Mouse (Mus musculus) cortical plate, adult 2 months (tissue): Measurements from ENCODE around the gene Zfp772. TPM values are rescaled to one million over a fixed set of nuclear protein-coding genes. Genes with fewer than 3 reads are reported as not detected.
"Not testable (repeated sequence)": the region's sequence is repeated elsewhere in the genome, so short reads cannot be mapped to it uniquely, and the experiment has no call there.

Source experiments
- H3K27ac ChIP-seq: fragments of 200-500 bp; 2 replicates; pipeline ENCODE4 v1.5.1; 2012; ENCODE audit warnings: low read length, control low read depth, inconsistent platforms; ENCODE audit not compliant: insufficient read depth
- H3K4me1 ChIP-seq: fragments of 200-500 bp; 2 replicates; pipeline ENCODE4 v1.6.1; 2011; ENCODE audit warnings: low read length; ENCODE audit not compliant: control insufficient read depth, insufficient read depth
- H3K4me3 ChIP-seq: fragments of 200-500 bp; 2 replicates; pipeline ENCODE4 v1.5.1; 2011; ENCODE audit warnings: mild to moderate bottlenecking, low read length, control low read depth; ENCODE audit not compliant: insufficient read depth
- CTCF ChIP-seq: fragments of 200-500 bp; IDR thresholded peaks from 2 replicates; pipeline ENCODE4 v1.5.1; 2011; ENCODE audit warnings: mild to moderate bottlenecking, control low read depth, low read length; ENCODE audit not compliant: insufficient read depth; ENCODE audit errors: extremely low read depth
- POLR2A ChIP-seq: fragments of 200-500 bp; IDR thresholded peaks from 2 replicates; pipeline ENCODE4 v1.6.1; 2011; ENCODE audit warnings: mild to moderate bottlenecking, low read length, control low read depth; ENCODE audit not compliant: insufficient read depth; ENCODE audit errors: extremely low read depth
- polyA plus RNA-seq: library from polyadenylated mRNA; depleted of rRNA; stranded (reverse); fragments of >200 nt; gene quantifications from 2 replicates; pipeline ENCODE4 v1.2.3, GENCODE M21; 2012; rRNA removed

Gene Zfp772
- polyA plus RNA-seq, result 16.3 and 17.6 TPM in 2 replicates

- not testable (repeated sequence) for H3K4me1 ChIP-seq, H3K27ac ChIP-seq
- H3K4me3 ChIP-seq, result peak within 1 kb of the TSS; percentile 61
Observed at GRCm38 (mm10) chr7:7209313-7210151, at the start of gene Zfp772. Gene Zfp772 (minus strand): TSS chr7:7209998.

DNA sequence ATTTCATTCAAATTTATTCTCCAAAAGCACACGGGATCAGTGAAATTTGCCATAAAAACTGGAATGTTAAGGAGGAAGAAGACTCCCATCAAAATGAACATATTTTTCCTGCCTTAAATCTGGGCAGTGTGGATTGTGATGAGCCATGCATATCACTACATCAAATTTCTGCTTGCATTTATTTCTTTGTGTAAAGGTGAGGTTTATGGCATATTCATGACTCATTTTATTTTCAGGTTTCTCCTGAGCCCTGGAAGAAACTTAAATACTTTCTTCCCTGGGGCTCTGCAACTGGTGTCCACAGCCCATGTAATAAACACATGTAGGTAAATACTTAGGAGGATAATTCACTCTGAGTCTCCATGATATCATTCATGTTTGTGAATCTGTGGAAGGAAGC lies 37.4 kb upstream of the Zfp772 start, which contains the start of gene Vmn2r29:
TSS of gene Vmn2r29 (minus strand) at position 101 of the 400 bp plus-strand sequence.
- not testable (repeated sequence) for H3K4me1 ChIP-seq, H3K4me3 ChIP-seq, H3K27ac ChIP-seq

GRCm38 (mm10) chr7:7188191-7188942 lies 21.4 kb downstream of the Zfp772 start:
- H3K4me3 ChIP-seq, result peak overlapping the region; percentile 49; the same call in 1 of the 2 replicates
- no peak overlapping the region for H3K27ac ChIP-seq
- TF ChIP-seq POLR2A (no peak), CTCF (peak; percentile 66)
- H3K4me1 ChIP-seq, result no peaks in the 10 kb centered on the region

- no peaks in the 10 kb centered on the region for H3K4me1 ChIP-seq
- no peak for TF ChIP-seq POLR2A
- TF ChIP-seq CTCF, result no peak
- peak overlapping the region; percentile 49; the same call in 1 of the 2 replicates for H3K4me3 ChIP-seq
- no peak overlapping the region for H3K27ac ChIP-seq
Observed at GRCm38 (mm10) chr7:7187417-7188190, 22.2 kb downstream of the Zfp772 start.

GRCm38 (mm10) chr7:7185897-7186296 lies 23.9 kb downstream of the Zfp772 start:
- no peak overlapping the region for H3K27ac ChIP-seq
- H3K4me3 ChIP-seq, result no peak overlapping the region
- no peaks in the 10 kb centered on the region for H3K4me1 ChIP-seq
- TF ChIP-seq POLR2A, result no peak
- TF ChIP-seq CTCF, result no peak

DNA sequence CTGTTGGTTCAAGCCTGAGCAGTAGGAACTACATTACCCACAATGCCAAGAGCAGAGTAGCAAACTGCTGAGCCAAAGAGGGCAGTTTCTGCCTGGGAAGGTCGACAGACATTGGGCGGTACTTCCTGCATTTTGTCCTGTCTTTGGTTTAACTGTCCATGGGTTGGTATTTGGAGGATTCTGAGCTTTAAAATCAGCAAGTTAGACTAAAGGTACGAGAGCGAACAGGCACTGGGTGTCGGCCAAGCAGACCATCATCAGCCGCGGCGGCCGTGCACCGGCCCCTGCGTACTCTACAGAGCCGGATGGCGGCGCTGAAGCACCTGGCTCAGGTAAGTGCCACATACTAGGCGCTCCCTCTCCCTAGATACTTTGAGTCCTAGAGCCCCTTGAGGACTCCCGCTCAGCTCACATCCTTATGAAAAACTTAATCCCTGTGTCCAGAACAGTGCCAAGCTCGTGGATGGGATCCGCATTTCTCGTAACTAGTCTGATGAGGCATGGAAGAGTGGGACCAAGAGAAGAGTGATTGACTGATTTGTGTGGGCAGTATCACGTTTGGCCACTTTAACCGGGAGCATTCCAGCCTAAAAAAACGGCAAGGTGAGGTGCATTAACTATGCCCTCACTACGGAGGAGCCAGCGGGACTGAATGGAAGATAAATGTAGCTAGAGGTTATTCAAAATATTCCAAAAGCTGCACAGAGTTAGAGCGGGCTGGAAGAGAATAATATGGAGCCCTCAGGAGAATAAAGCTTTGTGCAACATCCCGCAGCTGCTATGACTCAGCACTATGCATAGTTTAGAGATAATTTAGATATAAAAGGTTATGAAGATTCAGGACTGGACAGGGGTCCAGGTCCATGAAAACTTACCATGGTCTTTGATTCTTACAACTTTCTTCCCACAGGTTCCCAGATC lies 38.3 kb downstream of the Zfp772 start, which contains the start of gene Zfp418:
TSS of gene Zfp418 (plus strand) at position 104 of the 921 bp plus-strand sequence.
- TF ChIP-seq POLR2A (no peak), CTCF (no peak)
- peak within 1 kb of the TSS; percentile 7; the same call in 1 of the 2 replicates for H3K27ac ChIP-seq
- H3K4me3 ChIP-seq, result peak within 1 kb of the TSS; percentile 49
- peaks cover 3% of the 10 kb centered on the region; the same call in 1 of the 2 replicates for H3K4me1 ChIP-seq

Other genes with a start within 250 kb of the Zfp772 start
- gene Aurkc, start 214.7 kb downstream of the Zfp772 start, polyA plus RNA-seq, result 0.23 and 0.29 TPM in 2 replicates
- gene Zfp954, start 88.5 kb downstream of the Zfp772 start, polyA plus RNA-seq, result 14.3 and 15.6 TPM in 2 replicates
- 1.1 and 1.2 TPM in 2 replicates for gene Zfp773, start 73.2 kb downstream of the Zfp772 start, polyA plus RNA-seq
- gene Zfp418, start 38.7 kb downstream of the Zfp772 start, polyA plus RNA-seq, result 2.7 and 2.8 TPM in 2 replicates
- gene Vmn2r29, start 37.3 kb upstream of the Zfp772 start, polyA plus RNA-seq, result 3.9 and 4.7 TPM in 2 replicates
- 8.3 and 9.2 TPM in 2 replicates for gene Gm45844, start 68.3 kb upstream of the Zfp772 start, polyA plus RNA-seq
- 94.9 and 96.7 TPM in 2 replicates for gene Clcn4, start 90.9 kb upstream of the Zfp772 start, polyA plus RNA-seq
- gene Vmn2r30, start 127.6 kb upstream of the Zfp772 start, polyA plus RNA-seq, result 0.02 TPM in 1 of 2 replicates, not detected in the other
- gene Gm45783, start 164.6 kb upstream of the Zfp772 start, polyA plus RNA-seq, result 0.17 TPM in 1 of 2 replicates, not detected in the other
- not detected in 2 replicates for gene Vmn2r31, start 189.7 kb upstream of the Zfp772 start, polyA plus RNA-seq